Mouse (Mus musculus): Measurements from ENCODE around the gene Fzd1.
A peak's percentile ranks its signal among the peaks of the same experiment; 100 is the strongest.

Fzd1 gene

GRCm38 (mm10) chr5:4757902-4758301 lies at the start of gene Fzd1:
Gene Fzd1, minus strand, starts transcription at chr5:4758035.
- peak; percentile 81 to 90 for DNase-seq (ENCODE audit: low spot score in 2 of 2)

DNA sequence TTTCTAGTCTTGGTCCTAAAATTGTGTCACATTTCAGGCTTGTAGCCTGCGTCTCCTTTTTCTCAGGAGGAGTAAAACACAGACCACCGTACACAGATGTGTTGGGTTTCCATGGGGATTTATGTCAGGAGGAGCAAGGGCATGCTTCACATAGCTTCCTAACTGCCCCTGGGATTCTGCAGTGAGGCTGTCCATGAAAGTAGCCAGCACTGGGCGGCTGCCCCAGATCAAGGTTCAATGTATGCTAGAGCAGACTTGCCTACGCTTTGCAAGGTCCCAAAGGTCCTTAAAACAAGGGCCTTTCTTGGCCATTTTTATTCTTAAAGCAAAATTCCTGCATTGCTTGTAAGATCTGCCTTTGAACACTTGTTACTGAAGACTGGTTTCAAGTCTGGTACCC lies 47.4 kb upstream of the Fzd1 start:
- no peak for DNase-seq (ENCODE audit: low spot score in 2 of 2)

- DNase-seq (ENCODE audit: low spot score in 2 of 2) = no peak
Observed at GRCm38 (mm10) chr5:4803708-4804107, 45.9 kb upstream of the Fzd1 start.

DNA sequence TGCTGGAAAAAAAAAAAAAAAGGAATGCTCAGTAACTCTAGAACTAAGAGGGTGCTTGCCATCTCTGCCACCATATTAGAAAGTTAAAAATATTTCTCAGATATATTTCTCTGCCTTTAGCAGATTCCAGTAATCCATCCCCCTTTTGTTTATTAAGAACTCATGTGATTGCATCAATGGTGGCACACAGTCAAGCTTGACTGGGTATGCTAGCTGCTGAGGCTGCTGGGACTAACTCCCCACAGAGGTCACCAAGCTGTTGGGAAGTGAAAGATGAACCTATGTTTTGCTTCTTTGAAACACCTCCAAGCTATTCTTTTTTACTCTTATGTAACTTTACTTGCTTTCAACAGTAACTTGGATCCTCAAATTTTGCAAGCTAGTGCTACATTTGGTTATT lies 44.1 kb upstream of the Fzd1 start:
- no peak for DNase-seq (ENCODE audit: low spot score in 2 of 2)

DNA sequence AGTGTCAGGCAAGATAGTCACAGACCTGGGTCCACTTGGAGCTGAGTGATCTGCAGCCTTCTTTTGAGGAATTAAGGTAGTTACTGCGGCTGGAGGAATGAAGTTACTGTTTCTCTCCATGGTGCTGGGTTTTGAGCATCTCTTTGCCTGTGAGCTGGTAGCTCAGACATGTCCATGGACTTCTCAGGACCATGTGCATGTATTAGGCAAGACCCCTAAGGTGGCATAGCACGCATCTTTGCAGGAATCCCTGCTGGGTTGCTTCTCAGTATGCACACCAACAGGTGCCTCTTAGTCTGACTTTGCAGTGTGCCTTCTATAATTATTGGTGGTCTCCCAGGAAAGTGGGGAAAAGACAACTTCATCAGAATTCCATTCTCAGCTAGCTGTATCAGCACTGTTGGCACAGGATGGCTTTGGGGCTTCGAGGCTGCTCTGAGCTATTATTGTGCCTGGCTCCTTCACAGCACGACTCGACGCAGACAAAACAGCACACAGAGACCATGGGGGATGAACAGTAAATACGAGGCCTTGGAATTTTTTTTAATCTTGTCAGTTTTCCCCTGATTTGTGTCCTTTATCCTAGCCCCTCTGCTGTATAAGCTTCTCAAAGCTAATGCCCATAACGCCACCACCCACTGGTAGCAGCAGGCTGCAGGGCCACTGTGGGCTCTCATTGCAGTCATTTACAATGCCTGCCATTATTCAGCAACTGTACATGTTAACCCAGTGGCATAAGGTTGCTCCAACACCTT lies 43.4 kb upstream of the Fzd1 start:
- DNase-seq (ENCODE audit: low spot score in 2 of 2) = no peak

GRCm38 (mm10) chr5:4791219-4791618 lies 33.4 kb upstream of the Fzd1 start:
- DNase-seq (ENCODE audit: low spot score in 2 of 2) = no peak

DNA sequence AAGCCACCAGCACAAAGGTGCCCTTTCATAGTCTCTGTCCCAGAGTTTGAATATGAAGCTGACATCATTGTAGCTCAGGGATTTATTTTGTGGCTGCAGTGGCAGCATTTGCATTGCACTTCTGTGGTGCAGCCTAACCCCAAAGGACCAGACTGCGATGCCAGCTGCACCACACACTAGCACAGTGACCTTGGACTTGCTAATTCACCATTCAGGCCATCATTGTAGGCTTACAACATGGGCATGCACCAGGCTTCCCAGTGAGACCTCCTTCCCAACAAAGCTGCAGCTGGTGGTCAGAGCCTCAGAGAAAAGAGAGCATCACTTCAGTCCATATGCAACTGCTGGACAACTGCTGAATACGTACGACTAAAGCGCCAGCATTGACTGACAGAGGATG lies 32.4 kb upstream of the Fzd1 start:
- no peak for DNase-seq (ENCODE audit: low spot score in 2 of 2)

GRCm38 (mm10) chr5:4788484-4788883 lies 30.6 kb upstream of the Fzd1 start:
- DNase-seq (ENCODE audit: low spot score in 2 of 2) = no peak

DNA sequence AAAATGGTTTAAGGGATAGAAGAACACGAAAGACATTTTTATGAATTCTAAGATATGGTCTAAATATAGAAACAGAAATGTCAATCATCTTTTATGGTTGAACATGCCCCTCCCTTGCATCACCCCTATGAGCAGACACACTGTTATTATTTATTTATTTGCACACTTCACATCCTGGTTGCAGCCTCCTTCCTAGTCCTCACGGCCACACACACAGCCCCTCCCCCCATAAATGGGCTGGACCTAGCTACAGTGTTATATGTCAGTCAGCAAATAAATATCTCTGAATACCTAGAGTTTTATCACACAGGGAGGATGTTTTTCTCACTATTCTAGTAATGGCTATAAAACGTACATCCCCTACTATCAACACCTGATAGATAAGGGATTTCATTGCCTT lies 29.0 kb upstream of the Fzd1 start:
- DNase-seq (ENCODE audit: low spot score in 2 of 2) = no peak

DNA sequence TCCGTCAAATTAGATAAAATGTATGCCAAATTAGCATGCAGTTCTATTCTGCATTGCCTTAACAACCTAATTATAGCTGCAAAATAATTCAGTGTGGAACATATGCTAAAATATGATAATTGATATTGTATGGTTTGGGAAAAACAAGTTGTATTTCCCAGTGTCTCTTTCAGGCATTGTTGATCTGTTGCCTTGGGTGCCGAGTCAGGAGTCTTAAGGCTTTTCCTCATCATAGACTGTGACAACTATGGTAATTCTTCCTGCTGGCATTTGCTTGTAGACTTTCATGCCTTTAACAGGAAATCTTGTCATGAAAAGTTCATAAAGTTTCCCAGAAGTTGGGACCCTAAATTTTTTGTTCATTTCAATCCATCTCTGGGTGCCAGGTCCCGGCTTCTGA lies 20.4 kb upstream of the Fzd1 start:
- no peak for DNase-seq (ENCODE audit: low spot score in 2 of 2)

GRCm38 (mm10) chr5:4776495-4776894 lies 18.7 kb upstream of the Fzd1 start:
- no peak for DNase-seq (ENCODE audit: low spot score in 2 of 2)

DNA sequence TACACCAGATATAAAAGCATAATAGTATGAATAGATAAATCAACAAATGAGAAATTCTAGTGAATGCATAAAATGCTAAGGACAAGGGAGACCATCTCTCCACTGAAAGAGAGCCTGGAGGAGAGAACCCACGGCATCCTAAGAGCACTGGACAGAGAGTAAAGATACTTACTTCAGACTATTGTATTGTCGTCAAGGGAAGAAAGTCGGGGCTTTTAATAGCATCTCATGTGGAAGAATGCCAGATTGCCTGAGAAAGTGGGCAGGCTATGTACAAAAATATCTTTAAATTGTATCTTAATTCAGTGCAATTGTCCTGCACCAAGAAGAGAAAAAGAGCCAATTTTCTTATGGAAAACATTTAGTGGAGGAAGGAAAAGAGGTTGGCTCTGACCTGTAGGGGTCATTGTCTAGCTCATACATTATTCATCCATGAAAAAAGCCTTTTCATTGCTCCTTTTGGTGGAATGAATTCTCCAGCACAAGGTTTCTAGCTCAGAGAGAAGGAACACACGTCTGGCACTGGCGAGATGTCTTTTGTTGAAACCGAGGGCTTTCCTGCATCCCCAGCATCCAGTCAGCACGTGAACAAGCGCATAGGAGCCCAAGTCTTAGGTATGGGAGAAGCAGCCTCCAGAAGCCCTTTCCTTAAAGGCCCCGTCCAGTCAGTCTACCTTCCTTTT lies 15.4 kb upstream of the Fzd1 start:
- DNase-seq (ENCODE audit: low spot score in 2 of 2) = no peak

DNA sequence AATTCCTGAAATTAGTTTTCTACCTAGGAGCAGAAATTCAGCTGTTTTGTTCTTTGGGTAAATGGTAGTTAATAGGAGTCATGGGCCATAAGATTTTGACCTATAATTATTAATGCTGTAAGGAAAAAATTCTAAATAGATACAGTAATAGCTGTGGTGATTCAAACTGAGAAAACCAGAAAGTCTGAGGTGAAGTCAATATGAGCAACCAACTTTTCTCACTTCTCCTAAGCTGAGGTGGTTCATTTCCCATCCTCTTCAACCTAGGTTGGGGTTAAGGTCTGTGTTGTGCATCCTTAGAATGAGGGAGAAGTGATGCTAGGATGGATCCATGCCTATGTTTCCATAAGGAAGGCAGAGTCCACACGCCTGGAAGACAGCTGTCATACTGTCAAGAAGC lies 12.8 kb upstream of the Fzd1 start:
- no peak for DNase-seq (ENCODE audit: low spot score in 2 of 2)

GRCm38 (mm10) chr5:4767896-4768295 lies 10.1 kb upstream of the Fzd1 start:
- no peak for DNase-seq (ENCODE audit: low spot score in 2 of 2)

- DNase-seq (ENCODE audit: low spot score in 2 of 2) = no peak
Observed at GRCm38 (mm10) chr5:4766719-4767118, 8.9 kb upstream of the Fzd1 start.

DNA sequence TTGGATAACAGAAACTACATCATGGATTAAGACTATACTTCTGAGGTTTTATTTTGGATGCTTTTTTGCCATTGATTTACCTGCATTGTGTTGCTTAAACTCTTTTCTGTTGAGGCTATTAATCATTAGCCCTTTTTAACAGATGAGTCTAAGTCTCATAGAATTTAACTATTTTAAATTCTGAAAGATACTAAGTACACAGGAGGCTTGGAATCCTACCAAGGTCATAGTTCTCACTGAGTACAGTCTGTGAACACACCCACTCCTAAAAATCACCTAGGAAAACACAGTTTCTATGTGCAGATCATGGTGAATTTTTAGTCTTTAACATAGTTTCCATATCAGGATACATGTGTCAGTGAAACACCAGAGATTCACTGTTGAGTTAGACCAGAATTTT lies 4.1 kb upstream of the Fzd1 start:
- DNase-seq (ENCODE audit: low spot score in 2 of 2) = no peak

DNA sequence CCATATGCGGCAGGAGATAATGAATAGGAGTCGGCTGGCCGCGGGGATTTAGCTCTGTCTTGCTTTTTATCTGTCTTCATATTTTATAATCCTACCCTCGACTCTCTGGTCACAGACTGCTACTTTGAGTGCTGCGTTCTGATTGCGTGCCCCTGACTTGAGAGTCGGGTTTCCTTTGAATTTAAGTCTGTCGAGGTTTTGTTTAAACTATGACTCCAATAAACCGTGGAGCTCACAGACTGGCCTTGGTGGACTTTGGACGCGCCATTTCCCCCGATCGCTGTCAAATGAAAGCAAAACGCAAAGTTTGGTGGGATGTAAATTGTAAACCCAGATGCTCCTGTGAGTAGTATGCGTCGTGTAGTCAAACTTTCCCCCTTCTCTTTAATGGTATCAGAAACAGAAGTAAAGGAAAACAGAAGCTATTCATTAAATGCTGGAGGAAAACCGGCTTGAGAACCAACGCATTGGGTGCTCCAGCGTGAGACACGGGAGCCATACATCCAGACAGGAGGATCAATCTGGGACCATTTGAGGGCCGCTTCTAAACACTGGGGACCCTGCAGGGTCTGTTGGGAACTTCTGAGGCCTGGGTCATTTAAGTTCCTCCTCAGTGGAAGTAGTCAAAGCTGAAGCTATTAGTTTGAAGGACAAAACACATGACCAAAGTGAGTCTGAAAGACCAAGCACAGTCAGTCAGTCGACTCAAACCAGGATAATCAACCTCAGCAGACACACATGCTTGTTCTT lies 671 bp upstream of the Fzd1 start:
- no peak for DNase-seq (ENCODE audit: low spot score in 2 of 2)

GRCm38 (mm10) chr5:4756871-4757711 lies 744 bp downstream of the Fzd1 start:
- peak; percentile 13 to 48 for DNase-seq (ENCODE audit: low spot score in 2 of 2)

DNA sequence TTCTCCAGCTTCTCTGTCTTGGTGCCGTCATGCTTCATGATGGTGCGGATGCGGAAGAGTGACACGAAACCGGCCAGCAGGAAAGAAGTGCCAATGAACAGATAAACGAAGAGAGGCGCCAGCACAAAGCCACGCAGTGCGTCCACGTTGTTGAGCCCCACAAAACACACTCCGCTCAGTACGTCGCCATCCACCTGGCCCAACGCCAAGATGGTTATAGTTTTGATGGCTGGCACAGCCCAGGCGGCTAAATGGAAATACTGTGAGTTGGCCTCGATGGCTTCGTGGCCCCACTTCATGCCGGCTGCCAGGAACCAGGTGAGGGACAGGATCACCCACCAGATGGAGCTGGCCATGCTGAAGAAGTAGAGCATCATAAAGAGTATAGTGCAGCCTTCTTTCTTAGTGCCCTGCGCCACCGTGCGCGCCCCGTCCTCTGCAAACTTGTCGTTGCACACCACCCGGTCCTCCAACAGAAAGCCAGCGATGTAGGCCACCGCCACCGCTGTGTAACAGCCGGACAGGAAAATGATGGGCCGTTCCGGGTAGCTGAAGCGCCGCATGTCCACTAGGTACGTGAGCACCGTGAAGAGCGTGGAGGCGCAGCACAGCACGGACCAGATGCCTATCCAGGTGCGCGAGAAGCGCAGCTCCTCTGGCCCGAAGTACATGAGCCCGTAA lies 1.7 kb downstream of the Fzd1 start:
- peak; percentile 15 to 26 for DNase-seq (ENCODE audit: low spot score in 2 of 2)

- DNase-seq (ENCODE audit: low spot score in 2 of 2) = no peak
Observed at GRCm38 (mm10) chr5:4755326-4755725, 2.5 kb downstream of the Fzd1 start.

GRCm38 (mm10) chr5:4754701-4755281 lies 3.0 kb downstream of the Fzd1 start:
- no peak for DNase-seq (ENCODE audit: low spot score in 2 of 2)

All from frontal cortex, postnatal 10 days (tissue).